Mouse (Mus musculus) erythroblast, embryonic 14.5 days (primary cell): Measurements from ENCODE around the gene Pip4k2b. TPM values are rescaled to one million over a fixed set of nuclear protein-coding genes. Genes with fewer than 3 reads are reported as not detected.

ENCODE experiments used
- H3K27me3 ChIP-seq: 2 replicates; pipeline ENCODE4 v1.6.1; 2012; ENCODE audit warnings: inconsistent platforms; ENCODE audit not compliant: control insufficient read depth
- H3K36me3 ChIP-seq: 2 replicates; pipeline ENCODE4 v1.6.1; 2012; ENCODE audit warnings: mild to moderate bottlenecking, inconsistent platforms; ENCODE audit not compliant: control insufficient read depth
- H3K4me1 ChIP-seq: 2 replicates; pipeline ENCODE4 v1.6.1; 2012; ENCODE audit warnings: inconsistent platforms; ENCODE audit not compliant: control insufficient read depth
- H3K4me3 ChIP-seq: replicated peaks from 2 replicates; pipeline ENCODE3; 2012; ENCODE audit warnings: moderate library complexity, mild to moderate bottlenecking, inconsistent platforms
- H3K9me3 ChIP-seq: 2 replicates; pipeline ENCODE4 v1.6.1; 2012; ENCODE audit warnings: low read length, inconsistent platforms, mixed read lengths; ENCODE audit not compliant: control insufficient read depth
- GATA1 ChIP-seq: IDR thresholded peaks from 2 replicates; pipeline ENCODE4 v1.6.1; 2012; ENCODE audit warnings: low read length, inconsistent platforms, mixed read lengths
- TAL1 ChIP-seq: IDR thresholded peaks from 3 replicates; pipeline ENCODE4 v1.6.1; 2012; ENCODE audit warnings: low read length, inconsistent platforms, mixed read lengths
- polyA plus RNA-seq: library from polyadenylated mRNA; stranded (reverse); fragments of >175 nt; gene quantifications from 2 replicates; pipeline ENCODE4 v1.2.3, GENCODE M21; 2012

Gene Pip4k2b
- polyA plus RNA-seq, 1 experiment, result 0.17 TPM

- Histone ChIP-seq H3K27me3 (no peaks in the 10 kb centered on the region), H3K9me3 (peaks cover 12% of the 10 kb centered on the region), H3K4me1 (no peaks in the 10 kb centered on the region), H3K4me3 (no peak overlapping the region), H3K36me3 (peaks cover 79% of the 10 kb centered on the region)
- TF ChIP-seq GATA1, result no peak
- TF ChIP-seq TAL1, result no peak
These were observed 23.2 kb downstream of the Pip4k2b start for GRCm38 (mm10) chr11:97721338-97721737.

GRCm38 (mm10) chr11:97719041-97719440 lies 25.5 kb downstream of the Pip4k2b start:
- no peak for TF ChIP-seq TAL1
- TF ChIP-seq GATA1, result no peak
- peaks cover 74% of the 10 kb centered on the region for H3K36me3 ChIP-seq

GRCm38 (mm10) chr11:97718281-97718860 lies 26.1 kb downstream of the Pip4k2b start:
- H3K36me3 ChIP-seq, result peaks cover 74% of the 10 kb centered on the region
- H3K4me3 ChIP-seq, result no peak overlapping the region
- peaks cover 12% of the 10 kb centered on the region for H3K9me3 ChIP-seq
- no peaks in the 10 kb centered on the region for H3K4me1 ChIP-seq
- H3K27me3 ChIP-seq, result no peaks in the 10 kb centered on the region
- TF ChIP-seq TAL1, result no peak

More at GRCm38 (mm10) chr11:97719041-97719440, 25.5 kb downstream of the Pip4k2b start:
- no peaks in the 10 kb centered on the region for H3K4me1 ChIP-seq
- H3K27me3 ChIP-seq, result no peaks in the 10 kb centered on the region
- H3K9me3 ChIP-seq, result peaks cover 12% of the 10 kb centered on the region
- H3K4me3 ChIP-seq, result no peak overlapping the region

- Histone ChIP-seq H3K36me3 (peaks cover 77% of the 10 kb centered on the region), H3K27me3 (no peaks in the 10 kb centered on the region)
These were observed 26.9 kb downstream of the Pip4k2b start for GRCm38 (mm10) chr11:97717369-97718280.

GRCm38 (mm10) chr11:97716021-97716420 lies 28.5 kb downstream of the Pip4k2b start:
- Histone ChIP-seq H3K4me1 (no peaks in the 10 kb centered on the region), H3K36me3 (peaks cover 77% of the 10 kb centered on the region), H3K27me3 (no peaks in the 10 kb centered on the region), H3K9me3 (no peaks in the 10 kb centered on the region), H3K4me3 (no peak overlapping the region)
- TF ChIP-seq GATA1 (no peak), TAL1 (no peak)

More at GRCm38 (mm10) chr11:97717369-97718280, 26.9 kb downstream of the Pip4k2b start:
- Histone ChIP-seq H3K4me3 (no peak overlapping the region), H3K9me3 (peaks cover 12% of the 10 kb centered on the region), H3K4me1 (no peaks in the 10 kb centered on the region)
- TF ChIP-seq GATA1, result no peak
- no peak for TF ChIP-seq TAL1

GRCm38 (mm10) chr11:97714784-97715760 lies 29.4 kb downstream of the Pip4k2b start:
- TF ChIP-seq GATA1, result no peak
- no peak for TF ChIP-seq TAL1

GRCm38 (mm10) chr11:97714356-97714755 lies 30.1 kb downstream of the Pip4k2b start:
- Histone ChIP-seq H3K27me3 (no peaks in the 10 kb centered on the region), H3K36me3 (peaks cover 68% of the 10 kb centered on the region), H3K4me3 (no peak overlapping the region), H3K4me1 (no peaks in the 10 kb centered on the region), H3K9me3 (no peaks in the 10 kb centered on the region)
- no peak for TF ChIP-seq TAL1
- TF ChIP-seq GATA1, result no peak

More at GRCm38 (mm10) chr11:97714784-97715760, 29.4 kb downstream of the Pip4k2b start:
- Histone ChIP-seq H3K9me3 (no peaks in the 10 kb centered on the region), H3K4me3 (no peak overlapping the region), H3K27me3 (no peaks in the 10 kb centered on the region), H3K4me1 (no peaks in the 10 kb centered on the region), H3K36me3 (peaks cover 74% of the 10 kb centered on the region)

GRCm38 (mm10) chr11:97713896-97714295 lies 30.6 kb downstream of the Pip4k2b start:
- H3K4me1 ChIP-seq, result no peaks in the 10 kb centered on the region
- H3K36me3 ChIP-seq, result peaks cover 69% of the 10 kb centered on the region
- H3K9me3 ChIP-seq, result no peaks in the 10 kb centered on the region
- H3K4me3 ChIP-seq, result no peak overlapping the region
- no peak for TF ChIP-seq GATA1
- TF ChIP-seq TAL1, result no peak
- no peaks in the 10 kb centered on the region for H3K27me3 ChIP-seq

GRCm38 (mm10) chr11:97712286-97712685 lies 32.2 kb downstream of the Pip4k2b start:
- H3K4me1 ChIP-seq, result no peaks in the 10 kb centered on the region
- TF ChIP-seq TAL1 (no peak), GATA1 (no peak)
- no peaks in the 10 kb centered on the region for H3K9me3 ChIP-seq
- H3K27me3 ChIP-seq, result no peaks in the 10 kb centered on the region
- H3K36me3 ChIP-seq, result peaks cover 67% of the 10 kb centered on the region
- no peak overlapping the region for H3K4me3 ChIP-seq
